ENCODE assay signal across 21 mouse cellular contexts in the genomic region with DNA sequence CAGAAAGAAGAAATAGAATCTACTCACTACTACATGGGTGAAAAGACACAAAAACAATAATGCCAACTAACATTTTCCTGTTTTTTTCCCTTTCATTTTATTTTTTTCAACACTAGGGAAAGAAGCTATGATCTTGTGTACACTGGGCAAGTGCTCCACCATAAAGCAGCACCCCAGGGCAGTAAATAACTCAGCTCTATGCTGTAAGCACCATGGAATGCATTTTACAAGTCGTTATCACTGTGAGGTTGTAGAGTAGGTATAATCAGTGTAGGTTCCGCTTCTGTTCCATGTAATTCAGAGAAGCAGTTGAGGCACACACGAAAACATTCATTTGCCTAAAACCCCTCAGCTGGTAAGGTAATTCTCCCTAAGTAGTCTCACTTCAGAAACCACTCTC.
DNase-seq lines count a peak whose midpoint lies in the region; ATAC-seq and TF ChIP-seq lines count a peak whose summit lies in the region.
"Had no signal": no experiment of that assay in that cellular context is flagged by ENCODE, and none has a peak within 500 bp of the region (broad histone marks: within the 10 kb centered on the region; RNA-seq: fewer than 3 reads in every experiment).

No protein-coding gene starts in this region.

- H3K4me1 ChIP-seq in intestine, embryonic 15.5 days (replicated peaks), result no peaks in the 10 kb centered on the region
- H3K4me1 ChIP-seq in intestine, embryonic 16.5 days (ENCODE audit: control insufficient read depth, insufficient read depth, low read length), result no peaks in the 10 kb centered on the region
- no peaks in the 10 kb centered on the region for H3K4me1 ChIP-seq in intestine, postnatal 0 days (replicated peaks; ENCODE audit: control insufficient read depth, insufficient read depth, low read length)
- no peaks in the 10 kb centered on the region for H3K4me1 ChIP-seq in heart, adult 2 months (ENCODE audit: control insufficient read depth, insufficient read depth, low read length)

- TF ChIP-seq EP300 in heart, adult 2 months (IDR thresholded peaks at IDR 0.05; ENCODE audit: insufficient read depth, low read depth, low read length), result no peak

- no peak overlapping the region for H3K4me2 ChIP-seq in intestine, embryonic 15.5 days (replicated peaks)
- H3K4me2 ChIP-seq in intestine, embryonic 16.5 days (ENCODE audit: low read depth, low read length), result no peak overlapping the region
- no peak overlapping the region for H3K4me2 ChIP-seq in intestine, postnatal 0 days (replicated peaks; ENCODE audit: low read depth)

- WGBS in intestine, embryonic 15.5 days, result 69% methylated on average over 3 of the region's 3 CpGs
- 77% methylated on average over 3 of the region's 3 CpGs for WGBS in intestine, embryonic 16.5 days
- 47% methylated on average over 3 of the region's 3 CpGs for WGBS in intestine, postnatal 0 days
- 77% methylated on average over 3 of the region's 3 CpGs for WGBS in heart, adult 2 months

- TF ChIP-seq CTCF in intestine, postnatal 0 days (IDR thresholded peaks at IDR 0.05; ENCODE audit: low read depth), result no peak
- no peak for TF ChIP-seq CTCF in heart, adult 2 months (IDR thresholded peaks at IDR 0.05)

- H3K9me3 ChIP-seq in intestine, embryonic 15.5 days, result no peaks in the 10 kb centered on the region
- H3K9me3 ChIP-seq in intestine, embryonic 16.5 days (ENCODE audit: control insufficient read depth, low read length), result no peaks in the 10 kb centered on the region
- H3K9me3 ChIP-seq in intestine, postnatal 0 days (ENCODE audit: control insufficient read depth), result no peaks in the 10 kb centered on the region
- H3K9me3 ChIP-seq: G1E had no signal

- H3K27me3 ChIP-seq in intestine, embryonic 15.5 days (replicated peaks), result no peaks in the 10 kb centered on the region
- H3K27me3 ChIP-seq in intestine, embryonic 16.5 days (replicated peaks; ENCODE audit: control insufficient read depth, insufficient read depth, low read length), result no peaks in the 10 kb centered on the region
- H3K27me3 ChIP-seq in intestine, postnatal 0 days (replicated peaks; ENCODE audit: control insufficient read depth, insufficient read depth, low read length), result no peaks in the 10 kb centered on the region
- no peaks in the 10 kb centered on the region for H3K27me3 ChIP-seq in heart, adult 2 months (ENCODE audit: control insufficient read depth, insufficient read depth, low read length)
- H3K27me3 ChIP-seq: CH12.LX, Patski had no signal

- H3K9ac ChIP-seq in intestine, embryonic 15.5 days, result no peak overlapping the region
- no peak overlapping the region for H3K9ac ChIP-seq in intestine, embryonic 16.5 days (ENCODE audit: low read depth, low read length)
- H3K9ac ChIP-seq in intestine, postnatal 0 days (ENCODE audit: low read depth, low read length), result no peak overlapping the region
- no peak overlapping the region for H3K9ac ChIP-seq in heart, adult 2 months (ENCODE audit: low read depth, low read length)

- no peak for DNase-seq in heart, adult 2 months
- no peak for DNase-seq in left cerebral cortex, adult 11 months (ENCODE audit: low spot score)
- no peak for DNase-seq in thymus, postnatal 36 days
- DNase-seq: adrenal gland, adult 2 months; adrenal gland, adult 8-10 months; adrenal gland, postnatal 10 days; adrenal gland, postnatal 14 days; adrenal gland, postnatal 25 days; adrenal gland, postnatal 36 days; B cell, adult 2 months; cerebellum, adult 11 months; cerebellum, adult 11-12 months; cerebellum, adult 18-20 months had no signal

- H3K79me2 ChIP-seq in heart, adult 2 months (replicated peaks; ENCODE audit: control insufficient read depth, insufficient read depth, low read length), result no peaks in the 10 kb centered on the region

- H3K36me3 ChIP-seq in intestine, embryonic 15.5 days, result no peaks in the 10 kb centered on the region
- H3K36me3 ChIP-seq in intestine, embryonic 16.5 days (ENCODE audit: control insufficient read depth, insufficient read depth, low read length), result no peaks in the 10 kb centered on the region
- H3K36me3 ChIP-seq in intestine, postnatal 0 days (ENCODE audit: control insufficient read depth, insufficient read depth), result no peaks in the 10 kb centered on the region
- peaks cover 9% of the 10 kb centered on the region for H3K36me3 ChIP-seq in heart, adult 2 months (ENCODE audit: control insufficient read depth, insufficient read depth, low read length)
- H3K36me3 ChIP-seq: G1E had no signal

- no peak for TF ChIP-seq POLR2A in heart, adult 2 months (IDR thresholded peaks at IDR 0.05; ENCODE audit: insufficient read depth, low read depth, low read length)

- no peak overlapping the region for H3K4me3 ChIP-seq in intestine, embryonic 15.5 days (replicated peaks)
- H3K4me3 ChIP-seq in intestine, embryonic 16.5 days (ENCODE audit: low read length), result no peak overlapping the region
- no peak overlapping the region for H3K4me3 ChIP-seq in intestine, postnatal 0 days (ENCODE audit: low read depth, low read length)
- H3K4me3 ChIP-seq in heart, adult 2 months, result no peak overlapping the region

- intact Hi-C loops in heart, adult 2 months (cut with DNase I), result no loop called here

- peak; percentile 82 for ATAC-seq in intestine, embryonic 15.5 days
- peak; percentile 98 for ATAC-seq in intestine, embryonic 16.5 days
- ATAC-seq in intestine, postnatal 0 days, result peak; percentile 77
- ATAC-seq: activated CD4-positive, CD25-positive, alpha-beta regulatory T cell, adult 4 months; CD4-positive, CD25-positive, alpha-beta regulatory T cell, adult 4 months; Patski had no signal

- H3K27ac ChIP-seq in intestine, embryonic 15.5 days, result no peak overlapping the region
- H3K27ac ChIP-seq in intestine, embryonic 16.5 days (ENCODE audit: low read length), result no peak overlapping the region
- no peak overlapping the region for H3K27ac ChIP-seq in intestine, postnatal 0 days (ENCODE audit: low read depth, low read length)
- H3K27ac ChIP-seq in heart, adult 2 months, result no peak overlapping the region
